Mouse (Mus musculus): ENCODE measurements at regions not wholly inside any gene's neighbourhood (a gene's known extent, or its start where the extent isn't known, plus 50 kb on each side); places are given as distances from the start of the nearest gene placed in this dataset.

DNA sequence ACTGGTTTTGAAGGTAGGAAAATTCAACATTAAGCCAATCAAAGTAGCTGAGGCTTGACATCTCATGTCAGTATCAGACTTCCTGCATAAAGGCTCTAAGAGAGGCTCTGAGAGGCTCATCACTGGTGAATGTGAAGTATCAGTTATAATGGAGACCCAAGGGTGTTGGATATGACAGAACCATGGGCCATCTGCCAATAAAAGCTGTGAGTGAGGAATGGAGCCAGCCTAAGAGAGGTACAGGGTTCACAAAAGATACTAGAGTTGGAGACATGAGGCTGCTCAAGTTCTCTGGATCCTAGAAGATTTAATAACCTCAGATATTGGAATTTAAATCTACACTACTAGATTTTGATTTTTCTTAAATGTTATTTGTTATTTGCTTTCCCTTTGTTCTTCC is 440.1 kb upstream of the BC052040 start:
- TF ChIP-seq POLR2A (IDR thresholded peaks at IDR 0.05; ENCODE audit: borderline replicate concordance, low read depth, low read length) (no peak), CTCF (IDR thresholded peaks at IDR 0.05; ENCODE audit: low read depth, low read length) (no peak)
